Mouse (Mus musculus) layer of hippocampus, adult 11-12 months (tissue): Measurements from ENCODE around the gene Ndufc1.
"Not testable (repeated sequence)": the region's sequence is repeated elsewhere in the genome, so short reads cannot be mapped to it uniquely, and the experiment has no call there.

Experiments
- DNase-seq: peaks from one replicate; pipeline ENCODE4 v3.0.0; 2022; ENCODE audit warnings: low spot score

Gene Ndufc1

DNA sequence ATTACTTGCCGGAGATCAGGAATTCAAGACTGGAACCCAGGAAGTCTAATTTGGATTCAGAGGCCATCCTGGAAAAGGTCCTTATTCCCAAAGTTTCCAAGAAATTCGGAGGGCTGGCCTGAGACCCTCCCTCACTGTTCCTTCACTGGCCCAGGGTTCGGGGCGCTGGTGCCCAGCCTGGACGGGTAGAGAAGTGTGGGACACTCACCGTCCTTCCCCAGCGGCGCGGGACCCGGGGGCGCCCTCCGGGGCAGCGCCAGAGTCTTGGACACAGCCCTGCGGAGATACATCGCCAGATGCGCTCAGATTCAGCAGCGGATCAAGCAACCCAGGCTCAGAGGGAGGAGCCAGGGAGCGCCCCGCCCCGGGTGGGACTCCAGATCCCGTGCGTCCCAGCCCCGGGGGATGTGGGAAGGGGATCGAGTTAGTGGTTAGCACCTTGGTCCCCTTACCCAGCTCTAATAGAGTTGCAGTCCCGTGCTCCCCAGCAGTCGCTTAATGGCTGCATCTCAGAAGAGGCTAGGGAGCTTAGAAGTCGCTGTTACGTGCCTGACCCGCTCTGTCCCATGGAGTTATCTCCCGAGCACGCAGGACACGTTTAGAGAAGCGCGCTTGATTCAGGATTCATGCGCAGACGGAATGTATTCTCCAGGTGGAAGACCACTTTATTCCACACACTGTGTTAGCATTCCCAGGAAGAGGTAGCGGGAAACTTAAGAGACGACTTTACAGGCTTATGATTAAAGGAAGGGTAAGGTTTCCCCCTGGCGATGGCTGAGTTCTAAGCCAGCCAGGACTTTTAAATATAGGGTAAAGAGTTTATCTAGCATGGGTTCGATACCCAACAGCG lies 12.3 kb downstream of the Ndufc1 start, which contains the start of gene Mgarp:
Mgarp (minus strand) TSS at position 520 of the 850 bp plus-strand sequence.
- DNase-seq = no peak

DNA sequence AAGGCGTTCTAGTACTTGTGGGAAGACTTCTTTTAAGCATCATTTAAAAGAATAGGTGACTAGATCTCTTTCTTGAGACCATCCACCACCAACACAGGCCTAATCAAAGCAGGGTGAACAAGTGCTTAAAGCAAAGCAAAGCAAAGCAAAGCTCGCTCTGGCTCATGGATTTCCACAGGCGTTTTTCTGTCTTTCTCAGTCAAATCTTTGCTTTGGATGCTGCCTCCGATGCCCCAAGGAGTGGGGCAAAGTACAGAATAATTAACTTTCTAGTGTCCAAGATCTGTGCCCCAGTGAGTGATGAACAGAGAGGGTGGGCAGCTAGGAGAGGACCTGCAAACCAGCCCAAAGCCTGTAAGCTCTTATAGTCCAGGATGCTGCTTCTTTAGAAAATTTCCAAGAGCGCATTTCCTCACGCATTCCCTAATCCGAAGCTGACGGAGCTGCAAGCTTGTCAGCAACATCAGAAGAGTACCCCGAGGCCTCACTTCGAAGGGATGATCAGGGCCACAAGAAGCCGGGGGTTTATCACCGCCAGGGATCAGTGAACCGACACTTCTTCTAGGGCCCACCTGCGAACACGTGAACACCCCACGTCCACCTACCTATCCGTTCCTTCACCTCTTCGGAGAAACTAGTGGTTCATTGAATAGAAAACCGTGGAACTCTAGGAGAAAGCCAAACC lies 13.2 kb downstream of the Ndufc1 start:
- DNase-seq = no peak

DNA sequence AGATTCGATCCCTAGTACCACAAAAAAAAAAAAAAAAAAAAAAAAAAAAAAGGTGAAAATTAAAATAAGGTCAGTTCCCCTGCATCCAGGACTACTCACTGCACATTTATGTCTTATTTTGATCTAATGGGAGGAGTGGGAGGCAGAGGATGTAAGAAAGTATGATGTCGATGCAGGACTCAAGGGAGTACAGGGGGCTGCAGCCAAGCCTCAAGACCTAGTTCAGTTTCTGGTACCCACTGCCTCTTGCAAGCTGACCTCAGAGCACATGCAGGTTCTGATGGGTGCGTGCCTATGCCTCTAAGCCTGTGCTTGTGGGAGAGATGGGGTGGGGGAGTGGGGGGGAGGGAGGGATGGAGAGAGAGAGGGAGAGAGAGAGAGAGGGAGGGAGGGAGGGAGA lies 13.9 kb downstream of the Ndufc1 start:
- no peak for DNase-seq

DNA sequence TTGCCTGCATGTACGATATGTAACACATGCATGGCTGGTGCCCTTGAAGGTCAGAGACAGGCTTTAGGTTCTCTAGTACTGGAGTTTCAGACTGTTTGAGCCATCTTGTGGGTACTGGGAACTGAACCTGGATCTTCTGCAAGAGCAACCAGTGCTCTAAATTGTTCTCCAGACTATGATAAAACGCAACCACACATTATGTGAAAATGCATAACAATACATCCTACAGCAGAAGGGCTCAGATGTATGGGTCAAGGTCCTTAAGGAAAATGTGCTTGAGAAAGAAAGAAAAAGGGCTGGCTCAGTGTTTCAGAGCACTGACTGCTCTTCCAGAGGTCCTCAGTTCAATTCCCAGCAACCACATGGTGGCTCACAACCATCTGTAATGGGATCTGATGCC lies 15.1 kb downstream of the Ndufc1 start:
- no peak for DNase-seq

- not testable (repeated sequence) for DNase-seq
These were observed 15.8 kb downstream of the Ndufc1 start for GRCm38 (mm10) chr3:51393018-51393417.

DNA sequence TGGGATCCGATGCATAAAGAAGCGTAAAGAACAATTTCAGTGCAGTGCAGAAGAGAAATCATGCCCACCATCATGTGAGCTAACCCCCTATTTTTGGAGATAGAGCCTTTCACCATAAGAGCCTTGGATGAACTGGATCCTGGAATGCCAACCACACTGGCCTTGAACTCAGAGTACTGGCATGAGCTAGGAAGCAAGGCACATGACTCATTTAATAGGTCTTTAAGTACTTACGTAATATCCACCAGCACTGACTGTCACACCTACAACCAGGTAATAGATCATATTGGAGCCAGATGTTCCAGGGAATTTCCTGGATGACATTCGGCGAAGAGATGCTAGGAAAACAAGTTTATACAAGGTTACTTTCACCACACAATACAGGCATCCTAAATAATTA lies 17.2 kb downstream of the Ndufc1 start:
- DNase-seq = no peak

GRCm38 (mm10) chr3:51391095-51391494 lies 17.7 kb downstream of the Ndufc1 start:
- DNase-seq = no peak

- no peak for DNase-seq
These were observed 19.9 kb downstream of the Ndufc1 start for GRCm38 (mm10) chr3:51388904-51389303.

GRCm38 (mm10) chr3:51387868-51388381 lies 20.9 kb downstream of the Ndufc1 start:
- no peak for DNase-seq

DNA sequence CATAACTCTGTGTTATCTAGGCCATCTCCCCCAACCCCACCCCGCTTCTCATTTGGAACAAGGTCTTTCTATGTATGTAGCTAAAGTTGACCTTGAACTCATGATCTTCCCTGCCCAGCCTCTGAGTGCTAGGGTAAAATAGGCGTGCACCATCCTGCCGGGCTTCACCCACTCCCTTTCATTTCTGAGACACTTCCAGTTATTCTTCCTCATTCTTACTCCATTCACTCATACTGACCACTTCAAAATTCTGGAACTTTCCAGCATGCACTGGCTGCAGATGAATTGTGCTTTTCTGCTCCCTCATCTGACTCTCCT lies 21.7 kb downstream of the Ndufc1 start:
- DNase-seq = no peak

- DNase-seq = no peak
These were observed 22.2 kb downstream of the Ndufc1 start for GRCm38 (mm10) chr3:51386441-51387133.

DNA sequence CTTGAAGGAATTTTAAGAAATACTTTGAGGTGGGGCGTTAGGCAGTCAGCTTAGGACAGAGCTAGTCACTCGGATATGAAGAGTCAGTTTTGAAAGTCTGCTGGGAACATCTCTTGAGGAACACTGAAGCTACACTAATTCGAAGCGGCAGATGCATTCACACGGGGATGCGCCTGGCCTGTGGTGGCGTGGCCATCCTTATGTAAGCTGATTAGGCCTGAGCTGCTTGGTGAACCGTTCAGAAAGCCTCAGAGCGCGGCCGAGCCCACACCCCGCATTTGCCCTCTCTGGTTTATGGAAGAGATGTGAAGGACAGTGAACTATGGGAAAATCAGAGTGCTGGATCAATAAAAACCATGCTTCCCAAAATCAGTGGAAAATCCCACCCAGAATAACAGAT lies 25.4 kb downstream of the Ndufc1 start:
- no peak for DNase-seq

DNA sequence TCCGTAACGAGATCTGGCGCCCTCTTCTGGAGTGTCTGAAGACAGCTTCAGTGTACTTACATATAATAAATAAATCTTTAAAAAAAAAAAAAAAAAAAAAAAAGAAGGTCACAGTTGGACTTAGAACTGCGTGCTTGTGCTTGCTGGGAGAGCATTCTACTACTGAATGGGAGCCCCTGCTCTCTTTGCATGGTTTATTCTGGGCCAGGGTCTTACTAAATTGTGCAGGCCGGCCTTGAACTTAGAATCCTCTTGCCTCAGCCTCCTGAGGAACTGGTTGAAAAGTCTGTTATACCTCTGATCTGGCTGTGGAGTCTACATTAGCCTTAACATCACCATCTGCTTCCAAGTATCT lies 28.2 kb downstream of the Ndufc1 start:
- DNase-seq = no peak

- DNase-seq = no peak
These were observed 28.8 kb downstream of the Ndufc1 start for GRCm38 (mm10) chr3:51379786-51380659.

DNA sequence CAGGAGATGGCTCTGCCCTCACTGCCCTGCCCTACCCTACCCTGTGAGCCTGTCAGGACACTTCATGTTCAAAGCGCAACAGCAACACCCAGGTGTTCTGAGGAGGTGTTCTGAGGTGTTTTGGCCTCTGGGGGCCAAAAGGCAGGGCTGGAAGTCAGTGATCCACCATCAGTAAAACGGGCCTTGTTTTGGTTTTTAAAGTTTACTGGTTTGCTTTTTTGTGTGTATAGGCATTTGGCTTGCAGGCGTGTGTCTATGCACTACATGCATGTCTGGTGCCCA lies 30.2 kb downstream of the Ndufc1 start:
- no peak for DNase-seq

- DNase-seq = no peak
These were observed 30.7 kb downstream of the Ndufc1 start for GRCm38 (mm10) chr3:51377878-51378664.

GRCm38 (mm10) chr3:51375307-51376265 lies 33.2 kb downstream of the Ndufc1 start:
- DNase-seq = peak; percentile 61

DNA sequence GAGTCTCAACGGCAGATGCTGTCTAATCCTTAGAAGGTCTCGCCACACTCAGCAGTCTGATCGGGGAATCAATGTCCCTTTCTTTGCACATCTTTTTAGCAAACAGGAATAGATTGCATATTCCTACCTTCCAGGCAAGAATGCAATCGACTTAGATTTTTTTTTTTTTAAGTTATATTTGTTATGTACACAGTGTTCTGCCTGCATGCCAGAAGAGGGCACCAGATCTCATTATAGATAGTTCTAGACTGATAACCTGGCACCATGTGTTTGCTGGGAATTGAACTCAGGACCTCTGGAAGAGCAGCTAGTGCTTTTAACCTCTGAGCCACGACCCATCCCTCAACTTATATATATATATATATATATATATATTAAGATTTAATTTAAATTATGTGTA lies 35.2 kb downstream of the Ndufc1 start:
- no peak for DNase-seq

GRCm38 (mm10) chr3:51372883-51373282 lies 35.9 kb downstream of the Ndufc1 start:
- DNase-seq = no peak

GRCm38 (mm10) chr3:51371826-51372225 lies 37.0 kb downstream of the Ndufc1 start:
- DNase-seq = no peak
